Mouse (Mus musculus) heart, adult 11 months (tissue): Measurements from ENCODE around the gene Cyp19a1.

Experiments used
- DNase-seq: peaks from one replicate; pipeline ENCODE4 v3.0.0; 2022

The Cyp19a1 gene

DNA sequence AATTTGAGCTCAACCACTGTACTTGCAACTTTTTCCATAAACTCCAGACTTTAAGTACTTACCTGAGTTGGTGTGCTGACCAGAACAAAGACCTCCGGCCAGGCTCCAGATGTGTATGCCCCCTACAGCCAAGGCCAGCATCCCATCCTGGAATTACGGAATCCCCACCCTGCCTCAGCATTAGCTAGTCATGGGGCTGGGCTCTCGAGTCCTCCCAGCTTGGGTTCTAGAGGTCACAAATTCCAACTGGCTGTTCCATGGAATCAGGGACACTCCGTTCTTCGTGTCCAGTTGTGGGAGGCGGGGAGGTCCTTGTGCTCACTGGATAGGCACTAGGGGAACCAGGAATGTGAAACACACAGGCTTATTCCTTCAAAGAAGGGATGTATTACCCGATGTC lies at the start of gene Cyp19a1:
Gene Cyp19a1 (minus strand): TSS at position 101 of the 400 bp plus-strand sequence.
- no peak for DNase-seq

DNA sequence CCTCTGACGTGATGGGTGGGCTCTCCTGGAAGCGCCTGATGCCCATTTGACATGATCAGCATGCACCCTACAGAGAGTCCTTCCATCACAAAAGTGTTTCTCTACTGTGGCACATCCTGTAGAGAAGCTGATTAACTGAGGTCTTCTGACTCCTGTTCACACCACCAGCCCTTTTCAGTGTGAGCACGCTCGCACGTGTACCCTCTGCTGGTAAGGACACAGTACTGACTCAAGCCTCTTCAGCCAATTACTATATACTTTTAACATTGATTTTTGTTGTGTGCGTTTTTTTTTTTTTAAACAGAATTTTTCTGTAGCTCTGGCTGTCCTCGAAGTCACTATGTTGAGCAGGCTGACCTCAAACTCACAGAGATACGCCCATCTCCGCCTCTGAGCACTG lies 48.5 kb upstream of the Cyp19a1 start:
- no peak for DNase-seq

DNA sequence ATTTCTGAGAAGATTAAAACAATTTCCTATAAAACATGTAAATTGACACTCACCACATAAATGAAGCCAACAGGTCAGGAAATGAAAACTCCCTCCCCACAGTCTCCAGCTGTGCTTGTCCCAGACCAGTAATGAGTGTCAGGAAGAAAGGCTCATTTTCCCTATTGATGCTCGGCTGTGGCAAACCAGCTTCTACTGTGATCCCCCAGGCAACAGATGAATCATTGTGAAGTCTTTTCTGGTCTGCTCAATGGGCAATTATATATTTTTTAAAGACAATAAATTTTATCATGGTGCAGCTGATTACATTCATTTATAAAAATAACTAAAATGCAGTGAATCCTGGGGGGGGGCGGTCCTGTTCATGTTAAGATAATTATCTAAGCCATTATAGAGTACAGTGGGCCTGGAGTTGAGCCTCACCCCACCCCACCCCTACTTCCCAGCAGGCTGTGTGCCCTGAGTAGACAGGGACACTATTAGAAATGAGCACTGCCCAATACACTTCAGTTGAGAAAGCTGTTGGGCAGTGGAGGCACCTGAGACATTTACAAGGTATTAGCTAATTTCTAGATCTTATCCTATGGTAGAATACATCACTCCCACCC lies 40.9 kb upstream of the Cyp19a1 start:
- peak; percentile 34 for DNase-seq

DNA sequence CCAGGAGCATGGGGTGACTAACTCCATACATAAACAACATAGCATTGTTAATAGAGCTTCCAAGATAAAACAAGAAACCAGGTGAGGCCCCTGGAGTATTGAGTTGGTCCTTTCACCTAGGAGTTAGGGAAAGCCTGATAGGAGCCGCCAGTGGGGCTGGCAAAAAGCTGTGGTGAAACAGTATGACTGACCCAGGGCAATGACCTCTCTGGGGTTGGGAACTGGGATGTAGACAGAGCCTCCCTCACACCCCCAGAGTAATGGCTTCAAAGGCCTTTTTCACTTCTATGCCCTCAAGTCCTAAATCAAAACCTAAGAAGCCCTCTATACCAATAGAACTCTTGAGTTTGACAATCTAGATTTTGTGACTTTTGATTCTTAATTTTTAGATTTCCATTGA lies 40.3 kb upstream of the Cyp19a1 start:
- DNase-seq, result no peak

DNA sequence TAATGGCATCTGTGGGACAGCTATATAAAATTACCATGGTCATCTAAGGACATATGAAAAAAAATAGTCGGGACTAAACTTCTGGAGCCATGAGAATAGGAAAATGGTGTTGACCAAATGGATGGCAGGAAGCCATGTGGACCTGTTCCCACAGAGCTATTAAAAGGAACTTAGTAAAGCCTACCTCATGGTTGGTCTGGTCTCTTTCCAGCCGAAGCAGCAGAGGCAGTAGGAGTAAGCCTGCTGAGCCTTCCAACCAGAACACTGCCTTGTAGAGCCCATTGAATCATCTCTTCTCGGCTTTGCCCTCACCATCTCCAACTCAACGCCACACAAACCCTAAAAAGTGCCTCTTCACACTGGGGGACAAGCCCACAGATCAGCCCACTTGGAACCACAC lies 33.3 kb upstream of the Cyp19a1 start:
- DNase-seq, result peak; percentile 89

- DNase-seq, result peak; percentile 78
These were observed 31.9 kb upstream of the Cyp19a1 start for GRCm38 (mm10) chr9:54299792-54300191.

DNA sequence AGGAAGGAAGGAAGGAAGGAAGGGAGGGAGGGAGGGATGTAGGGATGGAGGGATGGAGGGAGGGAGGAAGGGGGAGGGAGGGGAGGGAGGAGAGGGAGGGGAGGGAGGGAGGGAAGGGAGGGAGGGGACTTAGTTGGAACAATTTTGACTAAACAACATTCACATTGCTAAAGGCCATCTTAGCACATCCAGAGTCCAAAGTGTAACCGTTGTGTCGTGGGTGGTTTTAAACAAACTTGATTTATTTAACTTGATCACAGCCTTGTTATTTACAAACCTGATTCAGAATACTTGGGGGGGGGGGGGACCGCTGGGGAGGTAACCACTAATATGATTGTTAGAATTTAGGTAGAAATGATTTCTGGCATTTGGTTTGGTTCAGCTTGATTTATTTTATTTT lies 31.5 kb upstream of the Cyp19a1 start:
- DNase-seq, result no peak

DNA sequence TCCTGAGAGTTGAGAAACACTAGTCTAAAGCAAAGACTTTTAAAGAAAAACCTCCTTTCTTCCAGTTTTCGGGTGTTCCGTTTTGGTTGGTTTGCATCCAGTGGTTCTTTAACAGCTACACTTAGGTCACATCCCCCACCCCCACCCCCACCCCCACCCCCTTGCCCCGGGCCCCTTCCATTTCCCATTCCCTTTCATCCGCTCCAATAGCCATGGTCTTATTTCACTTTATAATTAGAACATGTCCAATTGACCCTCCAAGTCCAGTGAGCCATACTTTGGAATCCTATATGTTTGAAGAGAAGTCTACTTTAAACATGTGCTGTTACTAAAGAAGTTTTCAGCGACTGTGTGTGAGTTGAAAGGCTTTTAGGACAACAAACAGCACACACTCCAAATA lies 19.9 kb upstream of the Cyp19a1 start:
- DNase-seq, result no peak

GRCm38 (mm10) chr9:54286331-54286987 lies 18.5 kb upstream of the Cyp19a1 start, which contains the start of gene Gldn:
Gldn (plus strand) TSS chr9:54286486.
- peak; percentile 60 for DNase-seq

DNA sequence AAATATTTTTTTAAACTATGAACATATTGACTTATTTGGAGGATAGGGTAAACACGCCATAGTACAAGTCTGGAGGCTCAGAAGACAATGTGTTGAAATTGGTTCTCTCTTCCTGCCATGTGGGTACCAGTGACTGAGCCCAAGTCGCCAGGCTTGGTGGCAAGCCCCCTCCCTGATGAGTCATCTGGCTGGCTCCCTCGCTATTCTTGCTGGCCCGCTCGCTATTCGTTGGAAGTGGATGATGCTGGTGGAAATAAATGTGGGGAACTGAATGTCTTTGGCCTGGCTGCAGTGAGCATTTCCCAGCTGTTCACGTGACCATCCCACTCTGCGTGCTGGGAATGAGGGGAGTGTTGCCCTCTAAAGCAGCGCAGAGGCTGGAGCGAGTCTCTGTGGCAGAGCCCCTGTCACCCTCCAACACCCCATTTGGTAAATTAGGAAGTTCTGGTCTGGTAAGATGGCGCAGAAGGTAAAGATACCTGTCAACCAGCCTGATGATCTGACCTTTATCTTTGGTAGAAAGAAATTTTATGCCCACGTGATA lies 11.2 kb upstream of the Cyp19a1 start:
- peak; percentile 67 for DNase-seq

DNA sequence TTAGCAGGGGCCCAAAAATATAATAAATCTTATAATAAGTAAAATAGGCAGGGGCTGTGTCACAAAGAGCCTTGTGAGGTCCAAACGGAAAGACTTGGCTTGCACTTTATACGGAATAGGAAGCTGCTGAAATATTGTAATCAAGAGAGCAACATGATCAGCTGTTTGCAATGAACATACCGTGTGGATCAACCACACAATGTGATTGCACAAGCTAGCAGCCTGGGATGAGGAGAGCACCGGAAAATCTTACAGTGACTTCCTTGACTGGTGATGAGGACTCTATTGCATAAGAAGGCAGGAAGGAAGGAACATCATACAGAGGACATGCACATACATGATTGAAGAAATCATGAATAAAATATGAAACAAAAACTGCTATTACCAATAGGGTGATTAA lies 7.4 kb upstream of the Cyp19a1 start:
- DNase-seq, result peak; percentile 63

DNA sequence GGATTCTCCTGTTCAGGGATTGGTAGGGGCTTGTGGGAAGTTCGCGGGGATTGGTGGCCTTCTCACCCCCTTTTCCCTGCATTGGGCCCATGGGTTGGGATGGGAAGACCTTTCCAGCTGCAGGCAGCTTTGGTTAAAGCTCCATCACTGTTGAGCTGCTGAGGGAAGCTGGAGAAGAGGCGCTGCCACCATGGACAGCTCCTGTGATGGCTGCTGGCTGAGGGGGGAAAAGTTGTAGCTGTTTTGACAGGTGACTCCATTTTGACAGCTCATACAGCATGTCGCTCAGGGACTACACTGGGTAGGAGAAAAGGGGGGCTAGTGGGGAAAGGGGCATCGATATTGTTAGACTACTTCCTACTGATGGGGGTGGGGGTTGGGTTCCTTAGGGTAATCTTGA lies 3.0 kb upstream of the Cyp19a1 start:
- no peak for DNase-seq

DNA sequence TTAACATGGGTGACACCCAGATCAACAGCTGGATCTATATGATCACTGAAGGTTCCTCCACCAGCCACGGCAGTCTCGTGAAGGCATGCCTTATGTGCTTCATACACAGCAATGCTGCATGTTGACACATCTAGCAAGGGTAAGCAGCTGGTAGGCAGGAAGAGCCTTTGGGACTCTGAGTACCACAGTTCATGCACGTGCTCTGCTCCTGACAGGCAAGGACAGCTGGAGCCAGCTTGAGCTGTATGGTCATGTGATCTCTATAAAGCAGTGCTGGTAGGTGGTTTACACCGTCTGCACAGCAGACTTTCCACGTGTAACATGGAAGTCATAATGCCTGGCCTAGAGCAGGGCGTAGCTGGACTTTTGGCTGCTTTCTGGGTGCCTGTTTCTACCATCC lies 2.1 kb upstream of the Cyp19a1 start:
- DNase-seq, result no peak

DNA sequence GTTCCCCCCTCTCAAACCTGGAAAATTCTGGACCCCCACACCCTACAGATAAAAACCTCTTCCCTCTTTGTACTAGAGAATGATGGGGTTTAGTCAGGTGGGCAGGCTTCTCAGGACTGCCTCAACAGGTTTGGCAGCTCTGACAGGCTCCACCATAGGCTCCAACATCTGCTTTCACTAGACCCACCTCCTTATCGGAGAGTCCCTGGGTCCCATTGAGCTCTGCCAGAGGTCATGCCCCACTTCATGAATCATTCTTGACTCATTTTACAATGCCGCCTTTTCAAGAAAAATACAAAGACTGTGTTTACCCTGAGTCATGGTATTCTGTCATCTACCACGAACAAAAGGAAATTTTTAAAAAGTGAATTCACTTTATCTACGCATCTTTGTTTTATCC lies 3.2 kb downstream of the Cyp19a1 start:
- no peak for DNase-seq

DNA sequence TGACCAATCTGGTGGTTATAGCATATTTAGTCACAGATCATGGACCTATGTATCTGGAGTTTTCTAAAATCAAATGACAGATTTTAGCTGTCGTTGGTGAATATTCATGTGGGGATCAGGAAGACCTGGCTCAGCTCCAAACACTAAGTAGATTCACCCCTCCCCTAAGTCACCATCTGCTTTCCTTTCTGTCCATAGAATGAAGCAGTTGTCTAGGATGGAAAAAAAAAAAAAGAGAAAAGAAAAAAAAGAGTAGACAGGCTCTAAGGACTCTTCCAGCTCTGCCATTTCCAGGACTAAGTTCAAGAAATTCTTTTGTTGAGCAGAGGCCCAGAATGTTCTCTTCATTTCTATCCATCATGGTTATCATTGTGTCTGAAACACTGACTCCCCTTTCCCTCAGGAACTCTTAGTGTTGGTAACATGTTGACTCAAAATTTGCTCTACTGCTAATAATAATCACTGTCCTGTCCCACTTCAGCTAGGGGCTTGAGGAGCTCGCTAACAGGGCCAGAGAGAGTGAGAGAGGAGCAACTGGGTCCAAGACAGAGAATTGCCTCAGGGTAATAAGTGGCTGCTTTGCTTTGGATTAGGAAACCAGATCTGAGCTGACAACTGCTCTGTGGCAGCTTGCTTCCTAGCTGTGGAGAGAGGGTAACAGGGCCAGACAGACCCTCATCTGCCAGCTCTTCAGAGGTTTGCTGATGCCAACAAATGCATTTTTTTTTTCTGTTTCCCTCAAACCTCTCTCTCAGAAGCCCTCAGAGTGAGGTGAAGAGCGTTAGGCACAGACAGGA lies 22.8 kb downstream of the Cyp19a1 start:
- no peak for DNase-seq

GRCm38 (mm10) chr9:54227580-54227979 lies 40.3 kb downstream of the Cyp19a1 start:
- DNase-seq, result no peak

DNA sequence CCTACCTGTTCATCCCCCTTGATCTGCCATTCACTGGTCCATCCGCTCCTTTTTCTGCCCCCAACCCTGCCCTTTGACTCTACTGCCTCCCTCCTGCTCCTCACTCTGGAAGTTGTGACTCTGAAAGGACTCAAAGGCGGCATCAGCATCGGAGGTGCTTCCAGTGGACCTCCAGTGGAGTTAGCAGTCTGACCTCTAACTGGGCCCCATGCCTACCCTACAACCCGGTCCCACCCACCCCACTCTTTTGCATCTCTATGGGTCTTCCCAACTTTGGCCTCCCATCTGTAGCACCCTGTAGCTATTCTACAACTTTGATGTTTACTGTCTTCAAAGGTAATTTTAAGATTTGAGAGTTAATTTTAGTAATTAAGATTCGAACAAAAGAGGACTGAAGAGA lies 51.4 kb downstream of the Cyp19a1 start:
- DNase-seq, result no peak

GRCm38 (mm10) chr9:54214881-54215280 lies 53.0 kb downstream of the Cyp19a1 start:
- no peak for DNase-seq

DNA sequence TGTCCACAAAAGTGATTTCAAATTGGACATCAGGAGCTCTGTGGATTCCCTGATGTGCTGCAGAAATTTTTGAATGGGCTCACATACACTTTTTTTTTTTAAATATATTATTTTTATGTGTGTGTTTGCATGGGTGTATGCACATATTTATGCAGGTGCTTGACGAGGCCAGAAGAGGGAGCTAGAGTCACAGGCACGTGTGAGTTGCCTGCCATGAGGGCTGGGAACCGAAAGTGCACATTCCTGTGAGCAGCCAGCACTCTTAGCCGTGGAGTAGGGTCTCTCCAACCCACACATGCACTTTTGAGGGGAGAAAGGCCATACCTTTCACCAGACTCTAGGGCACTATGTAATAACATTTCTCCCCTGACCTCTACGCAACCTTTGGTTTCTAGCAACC lies 73.1 kb downstream of the Cyp19a1 start:
- DNase-seq, result peak; percentile 61

- peak; percentile 64 for DNase-seq
These were observed 76.5 kb downstream of the Cyp19a1 start for GRCm38 (mm10) chr9:54191435-54191834.

- DNase-seq, result peak; percentile 59
These were observed 85.4 kb downstream of the Cyp19a1 start for GRCm38 (mm10) chr9:54182484-54182883.

- DNase-seq, result no peak
These were observed 86.6 kb downstream of the Cyp19a1 start for GRCm38 (mm10) chr9:54181330-54181729.

GRCm38 (mm10) chr9:54180216-54180615 lies 87.7 kb downstream of the Cyp19a1 start:
- peak; percentile 79 for DNase-seq

- peak; percentile 68 for DNase-seq
These were observed 98.4 kb downstream of the Cyp19a1 start for GRCm38 (mm10) chr9:54169489-54169888.
